Mouse (Mus musculus): Measurements from ENCODE around the gene Zdhhc12. TPM values are rescaled to one million over a fixed set of nuclear protein-coding genes. Genes with fewer than 3 reads are reported as not detected.

The Zdhhc12 gene
- polyA plus RNA-seq, 1 experiment from 2014 or later, result 36.3 TPM

GRCm38 (mm10) chr2:30051992-30052761 is 41.3 kb downstream of the Zdhhc12 start:
- H3K36me3 ChIP-seq (ENCODE audit: control insufficient read depth, insufficient read depth, low read length), result no peaks in the 10 kb centered on the region
- H3K27ac ChIP-seq (ENCODE audit: low read depth, low read length), result no peak overlapping the region
- no peaks in the 10 kb centered on the region for H3K27me3 ChIP-seq (ENCODE audit: control insufficient read depth, insufficient read depth, low read length)
- no peak for ATAC-seq (ENCODE audit: low FRiP score, low TSS enrichment)
- 45% methylated on average over 6 of the region's 6 CpGs for WGBS
- H3K9ac ChIP-seq (ENCODE audit: low read depth, low read length), result no peak overlapping the region
- no peak overlapping the region for H3K4me2 ChIP-seq (replicated peaks; ENCODE audit: low read depth, low read length)
- H3K4me3 ChIP-seq (ENCODE audit: low read length), result no peak overlapping the region
- 0 out of 2 replicates have a peak, but pooled peaks cover 4% of the 10 kb centered on the region for H3K4me1 ChIP-seq (ENCODE audit: control insufficient read depth, insufficient read depth, low read length)
- no peaks in the 10 kb centered on the region for H3K9me3 ChIP-seq (ENCODE audit: control insufficient read depth, low read length)

- Histone ChIP-seq H3K4me3 (ENCODE audit: low read length) (no peak overlapping the region), H3K9ac (ENCODE audit: low read depth, low read length) (no peak overlapping the region), H3K4me2 (replicated peaks; ENCODE audit: low read depth, low read length) (no peak overlapping the region), H3K4me1 (ENCODE audit: control insufficient read depth, insufficient read depth, low read length) (no peaks in the 10 kb centered on the region), H3K27me3 (ENCODE audit: control insufficient read depth, insufficient read depth, low read length) (no peaks in the 10 kb centered on the region), H3K27ac (ENCODE audit: low read depth, low read length) (no peak overlapping the region), H3K9me3 (ENCODE audit: control insufficient read depth, low read length) (no peaks in the 10 kb centered on the region), H3K36me3 (ENCODE audit: control insufficient read depth, insufficient read depth, low read length) (peaks cover 4% of the 10 kb centered on the region; the same call in 1 of the 2 replicates)
- 84% methylated on average over 3 of the region's 3 CpGs for WGBS
- ATAC-seq (ENCODE audit: low FRiP score, low TSS enrichment), result no peak
Measured at GRCm38 (mm10) chr2:30049831-30050230, 43.6 kb downstream of the Zdhhc12 start.

DNA sequence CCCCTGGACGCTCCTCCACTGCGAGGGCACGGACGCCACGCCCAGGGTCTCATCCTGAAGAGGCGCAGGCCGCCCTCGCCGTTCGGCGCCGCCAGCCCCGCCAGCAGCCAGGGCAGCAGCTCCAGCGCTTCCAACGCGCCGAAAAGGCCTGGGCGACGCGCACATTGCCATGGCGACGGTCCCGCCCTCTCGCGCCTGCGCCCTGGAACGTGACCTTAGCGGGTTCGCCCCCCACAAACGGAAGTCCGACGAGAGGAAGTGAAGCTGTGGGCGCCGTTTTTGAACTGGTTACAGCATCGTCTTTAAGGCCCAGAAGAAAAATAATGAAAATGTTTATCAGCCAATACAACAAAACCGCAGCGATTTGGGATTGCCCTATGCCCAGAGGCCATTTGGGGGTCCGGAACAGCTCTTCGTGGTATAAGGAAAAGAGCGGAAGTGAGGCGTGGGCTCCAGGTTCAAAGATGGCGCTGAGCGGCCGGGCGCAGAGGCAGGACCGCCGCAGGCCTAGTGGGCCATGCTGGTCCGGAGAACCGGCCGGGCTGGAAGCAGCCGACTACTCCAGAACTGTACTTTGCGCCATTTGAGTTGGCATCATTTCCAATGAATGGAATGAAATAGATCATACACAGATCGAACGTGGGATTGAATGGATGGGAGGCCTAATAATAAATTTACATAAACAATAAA is 44.6 kb downstream of the Zdhhc12 start, which contains the start of gene Wdr34:
Gene Wdr34 (minus strand): TSS at position 183 of the 690 bp plus-strand sequence.
- H3K9ac ChIP-seq (ENCODE audit: low read depth, low read length), result peak within 1 kb of the TSS; percentile 73
- peak; percentile 94 for ATAC-seq (ENCODE audit: low FRiP score, low TSS enrichment)
- H3K4me3 ChIP-seq (ENCODE audit: low read length), result peak within 1 kb of the TSS; percentile 63
- H3K27ac ChIP-seq (ENCODE audit: low read depth, low read length), result peak within 1 kb of the TSS; percentile 93
- peaks cover 4% of the 10 kb centered on the region; the same call in 1 of the 2 replicates for H3K36me3 ChIP-seq (ENCODE audit: control insufficient read depth, insufficient read depth, low read length)
- no peaks in the 10 kb centered on the region for H3K27me3 ChIP-seq (ENCODE audit: control insufficient read depth, insufficient read depth, low read length)
- no peaks in the 10 kb centered on the region for H3K4me1 ChIP-seq (ENCODE audit: control insufficient read depth, insufficient read depth, low read length)
- no peaks in the 10 kb centered on the region for H3K9me3 ChIP-seq (ENCODE audit: control insufficient read depth, low read length)
- peak within 1 kb of the TSS; percentile 62 for H3K4me2 ChIP-seq (replicated peaks; ENCODE audit: low read depth, low read length)
- WGBS, result 1% methylated on average over 53 of the region's 54 CpGs

GRCm38 (mm10) chr2:30048101-30048501 is 45.3 kb downstream of the Zdhhc12 start:
- H3K4me3 ChIP-seq (ENCODE audit: low read length), result peak overlapping the region; percentile 63
- H3K9ac ChIP-seq (ENCODE audit: low read depth, low read length), result peak overlapping the region; percentile 73; the same call in 1 of the 2 replicates
- peaks cover 4% of the 10 kb centered on the region; the same call in 1 of the 2 replicates for H3K36me3 ChIP-seq (ENCODE audit: control insufficient read depth, insufficient read depth, low read length)
- ATAC-seq (ENCODE audit: low FRiP score, low TSS enrichment), result 0 out of 2 replicates have a peak, but pooled peaks have one; percentile 1
- no peaks in the 10 kb centered on the region for H3K27me3 ChIP-seq (ENCODE audit: control insufficient read depth, insufficient read depth, low read length)
- no peaks in the 10 kb centered on the region for H3K9me3 ChIP-seq (ENCODE audit: control insufficient read depth, low read length)
- no peaks in the 10 kb centered on the region for H3K4me1 ChIP-seq (ENCODE audit: control insufficient read depth, insufficient read depth, low read length)
- H3K27ac ChIP-seq (ENCODE audit: low read depth, low read length), result peak overlapping the region; percentile 93; the same call in 1 of the 2 replicates
- 51% methylated on average over 11 of the region's 11 CpGs for WGBS
- peak overlapping the region; percentile 62 for H3K4me2 ChIP-seq (replicated peaks; ENCODE audit: low read depth, low read length)

DNA sequence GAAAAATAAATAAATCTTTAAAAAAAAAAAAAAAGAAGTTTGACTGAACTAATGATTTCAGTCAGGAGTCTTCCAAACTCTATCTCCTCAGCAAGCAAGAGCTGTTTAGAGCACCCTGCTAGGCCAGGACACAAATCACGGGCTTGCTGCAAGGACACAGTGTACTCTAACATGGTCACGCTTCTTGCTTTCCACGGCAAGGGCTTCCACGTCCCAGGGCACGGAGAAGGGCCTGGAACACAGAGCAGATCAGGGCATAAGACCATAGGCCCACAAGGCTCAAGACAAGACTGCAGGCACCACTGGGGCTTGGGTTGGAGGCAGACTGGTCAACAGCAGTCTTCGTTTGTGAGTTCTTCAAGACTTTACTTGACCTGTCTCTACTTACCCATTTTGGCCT is 46.3 kb downstream of the Zdhhc12 start:
- H3K9me3 ChIP-seq (ENCODE audit: control insufficient read depth, low read length), result no peaks in the 10 kb centered on the region
- no peak overlapping the region for H3K9ac ChIP-seq (ENCODE audit: low read depth, low read length)
- no peak overlapping the region for H3K27ac ChIP-seq (ENCODE audit: low read depth, low read length)
- no peak overlapping the region for H3K4me3 ChIP-seq (ENCODE audit: low read length)
- no peak for ATAC-seq (ENCODE audit: low FRiP score, low TSS enrichment)
- WGBS, result 93% methylated on average over 6 of the region's 6 CpGs
- peaks cover 4% of the 10 kb centered on the region; the same call in 1 of the 2 replicates for H3K36me3 ChIP-seq (ENCODE audit: control insufficient read depth, insufficient read depth, low read length)
- H3K27me3 ChIP-seq (ENCODE audit: control insufficient read depth, insufficient read depth, low read length), result no peaks in the 10 kb centered on the region
- H3K4me1 ChIP-seq (ENCODE audit: control insufficient read depth, insufficient read depth, low read length), result no peaks in the 10 kb centered on the region
- H3K4me2 ChIP-seq (replicated peaks; ENCODE audit: low read depth, low read length), result no peak overlapping the region

GRCm38 (mm10) chr2:30044550-30044949 is 48.9 kb downstream of the Zdhhc12 start:
- Histone ChIP-seq H3K4me3 (ENCODE audit: low read length) (no peak overlapping the region), H3K27ac (ENCODE audit: low read depth, low read length) (no peak overlapping the region), H3K9ac (ENCODE audit: low read depth, low read length) (no peak overlapping the region), H3K36me3 (ENCODE audit: control insufficient read depth, insufficient read depth, low read length) (peaks cover 4% of the 10 kb centered on the region; the same call in 1 of the 2 replicates), H3K4me2 (replicated peaks; ENCODE audit: low read depth, low read length) (no peak overlapping the region), H3K9me3 (ENCODE audit: control insufficient read depth, low read length) (no peaks in the 10 kb centered on the region), H3K4me1 (ENCODE audit: control insufficient read depth, insufficient read depth, low read length) (no peaks in the 10 kb centered on the region), H3K27me3 (ENCODE audit: control insufficient read depth, insufficient read depth, low read length) (no peaks in the 10 kb centered on the region)
- 93% methylated on average over 5 of the region's 5 CpGs for WGBS
- no peak for ATAC-seq (ENCODE audit: low FRiP score, low TSS enrichment)

GRCm38 (mm10) chr2:30042445-30042844 is 51.0 kb downstream of the Zdhhc12 start:
- Histone ChIP-seq H3K4me3 (ENCODE audit: low read length) (no peak overlapping the region), H3K36me3 (ENCODE audit: control insufficient read depth, insufficient read depth, low read length) (peaks cover 9% of the 10 kb centered on the region), H3K27me3 (ENCODE audit: control insufficient read depth, insufficient read depth, low read length) (no peaks in the 10 kb centered on the region), H3K4me1 (ENCODE audit: control insufficient read depth, insufficient read depth, low read length) (no peaks in the 10 kb centered on the region), H3K27ac (ENCODE audit: low read depth, low read length) (no peak overlapping the region), H3K9ac (ENCODE audit: low read depth, low read length) (no peak overlapping the region), H3K4me2 (replicated peaks; ENCODE audit: low read depth, low read length) (no peak overlapping the region), H3K9me3 (ENCODE audit: control insufficient read depth, low read length) (no peaks in the 10 kb centered on the region)
- WGBS, result 7% methylated on average over 4 of the region's 4 CpGs
- ATAC-seq (ENCODE audit: low FRiP score, low TSS enrichment), result peak; percentile 36; the same call in 1 of the 2 replicates

Data from kidney, embryonic 14.5 days (tissue).